Mouse (Mus musculus) embryonic facial prominence, embryonic 15.5 days (tissue): ENCODE data around the gene Astn2. TPM values are rescaled to one million over a fixed set of nuclear protein-coding genes. Genes with fewer than 3 reads are reported as not detected.

Source experiments
- ATAC-seq: fragments of 200-750 bp; cut with Nextera tagmentation; 2 replicates; pipeline ENCODE4 v1.8.0; 2017; ENCODE audit warnings: low read depth, moderate TSS enrichment; ENCODE audit not compliant: insufficient number of reproducible peaks, low FRiP score, low TSS enrichment
- H3K27ac ChIP-seq: fragments of 300-500 bp; sonication (generic); replicated peaks from 2 replicates; pipeline ENCODE4 v1.5.1; 2015; ENCODE audit warnings: mild to moderate bottlenecking, inconsistent platforms
- H3K27me3 ChIP-seq: fragments of 300-500 bp; sonication (generic); 2 replicates; pipeline ENCODE4 v1.6.1; 2015; ENCODE audit warnings: inconsistent platforms
- H3K36me3 ChIP-seq: fragments of 300-500 bp; sonication (generic); 2 replicates; pipeline ENCODE4 v1.6.1; 2015; ENCODE audit warnings: mild to moderate bottlenecking, inconsistent platforms
- H3K4me1 ChIP-seq: fragments of 300-500 bp; sonication (generic); 2 replicates; pipeline ENCODE4 v1.6.1; 2015; ENCODE audit warnings: inconsistent platforms
- H3K4me2 ChIP-seq: fragments of 300-500 bp; sonication (generic); replicated peaks from 2 replicates; pipeline ENCODE4 v1.6.1; 2015; ENCODE audit warnings: mild to moderate bottlenecking, inconsistent platforms
- H3K4me3 ChIP-seq: fragments of 300-500 bp; sonication (generic); replicated peaks from 2 replicates; pipeline ENCODE4 v1.5.1; 2015; ENCODE audit warnings: mild to moderate bottlenecking, inconsistent platforms
- H3K9ac ChIP-seq: fragments of 300-500 bp; sonication (generic); 2 replicates; pipeline ENCODE4 v1.6.1; 2015; ENCODE audit warnings: inconsistent platforms
- H3K9me3 ChIP-seq: fragments of 300-500 bp; sonication (generic); replicated peaks from 2 replicates; pipeline ENCODE4 v1.6.1; 2016; ENCODE audit warnings: inconsistent platforms
- WGBS: fragments of 180-500 bp; shearing (Covaris S2); methylation state at CpG from one replicate; pipeline ENCODE4 v1.1.7; 2015; 5-methylcytosine and 5-hydroxymethylcytosine counted together
- polyA plus RNA-seq: library from polyadenylated mRNA; unstranded; fragments of >200 nt; fragmentation: Nextera tagmentation; extraction: Ambion mirVana; gene quantifications from 2 replicates; pipeline ENCODE4 v1.2.1, GENCODE M21; 2015

Astn2 gene
- polyA plus RNA-seq, 1 experiment from 2014 or later, result 1.6 TPM

DNA sequence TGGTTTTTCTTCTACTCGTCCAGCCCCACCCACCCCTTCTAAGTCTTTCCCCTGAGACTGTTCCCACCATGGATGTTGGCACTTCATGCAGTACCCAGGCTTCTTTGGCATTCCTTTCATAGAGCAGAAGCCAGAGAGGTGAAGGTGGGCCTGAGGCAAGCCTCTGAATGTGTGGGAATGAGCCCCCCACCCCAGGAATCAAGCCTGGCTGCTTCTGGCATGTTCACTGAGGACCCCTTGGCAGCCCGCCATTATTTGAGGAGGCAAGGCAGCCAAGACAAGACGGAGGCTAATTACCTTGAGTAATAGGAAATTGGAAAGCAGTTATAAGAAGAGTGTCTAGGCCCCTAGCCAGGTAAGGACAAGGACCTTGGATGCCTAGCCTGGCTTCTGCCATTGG, 973.6 kb downstream of the Astn2 start:
- Histone ChIP-seq H3K4me2 (no peak overlapping the region), H3K36me3 (no peaks in the 10 kb centered on the region), H3K27me3 (no peaks in the 10 kb centered on the region), H3K9me3 (no peaks in the 10 kb centered on the region), H3K9ac (no peak overlapping the region), H3K27ac (no peak overlapping the region), H3K4me1 (peaks cover 9% of the 10 kb centered on the region), H3K4me3 (no peak overlapping the region)
- 38% methylated on average over 3 of the region's 3 CpGs for WGBS
- ATAC-seq, result no peak

DNA sequence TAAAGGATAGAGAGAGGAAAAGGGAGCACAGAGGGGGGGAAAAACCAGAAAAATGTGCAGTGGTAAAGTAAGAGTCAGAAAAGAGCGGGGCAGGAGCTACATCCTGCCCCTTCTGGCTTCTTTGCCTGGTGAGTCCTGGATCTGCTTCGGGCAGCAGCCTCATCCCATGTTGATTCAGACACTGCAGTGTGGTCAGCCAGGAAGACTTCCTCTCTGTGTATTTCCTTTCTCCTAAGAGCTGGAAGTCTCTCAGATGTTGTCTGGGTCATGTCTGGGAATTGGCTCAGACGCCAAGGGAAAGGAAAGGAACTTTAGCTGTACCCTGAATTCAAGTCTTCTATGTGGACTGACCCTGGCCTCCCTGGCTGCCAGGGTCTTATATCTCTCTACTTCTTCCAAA, 976.9 kb downstream of the Astn2 start:
- 86% methylated on average over 3 of the region's 3 CpGs for WGBS

DNA sequence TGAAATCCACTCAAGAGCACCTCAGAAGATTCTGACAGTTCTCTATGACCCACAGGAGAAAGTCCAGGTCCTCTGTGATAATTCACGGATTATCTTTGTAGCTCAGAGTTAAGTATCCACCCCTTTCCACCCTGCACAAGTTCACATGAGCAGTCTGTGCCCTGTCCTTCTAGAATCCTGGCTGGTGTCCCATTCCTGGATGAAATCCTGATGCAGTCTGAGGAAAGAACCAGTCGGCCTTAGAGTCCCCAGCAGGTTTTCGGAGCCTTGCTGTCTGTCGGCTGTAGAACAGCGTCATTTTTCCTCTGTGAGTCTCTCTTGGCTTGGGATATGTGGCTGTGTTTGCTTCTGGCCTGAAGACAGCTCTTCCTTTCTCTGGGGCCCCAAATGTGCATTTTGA, 978.0 kb downstream of the Astn2 start:
- Histone ChIP-seq H3K9ac (no peak overlapping the region), H3K4me3 (no peak overlapping the region), H3K4me1 (peaks cover 9% of the 10 kb centered on the region), H3K27me3 (no peaks in the 10 kb centered on the region), H3K9me3 (no peaks in the 10 kb centered on the region), H3K36me3 (no peaks in the 10 kb centered on the region), H3K27ac (no peak overlapping the region), H3K4me2 (no peak overlapping the region)
- no peak for ATAC-seq
- WGBS, result 67% methylated on average over 5 of the region's 5 CpGs

More for the DNA sequence above, 976.9 kb downstream of the Astn2 start:
- Histone ChIP-seq H3K9me3 (no peaks in the 10 kb centered on the region), H3K4me1 (peaks cover 9% of the 10 kb centered on the region), H3K27ac (no peak overlapping the region), H3K4me2 (no peak overlapping the region), H3K9ac (no peak overlapping the region), H3K27me3 (no peaks in the 10 kb centered on the region), H3K36me3 (no peaks in the 10 kb centered on the region), H3K4me3 (no peak overlapping the region)
- no peak for ATAC-seq

DNA sequence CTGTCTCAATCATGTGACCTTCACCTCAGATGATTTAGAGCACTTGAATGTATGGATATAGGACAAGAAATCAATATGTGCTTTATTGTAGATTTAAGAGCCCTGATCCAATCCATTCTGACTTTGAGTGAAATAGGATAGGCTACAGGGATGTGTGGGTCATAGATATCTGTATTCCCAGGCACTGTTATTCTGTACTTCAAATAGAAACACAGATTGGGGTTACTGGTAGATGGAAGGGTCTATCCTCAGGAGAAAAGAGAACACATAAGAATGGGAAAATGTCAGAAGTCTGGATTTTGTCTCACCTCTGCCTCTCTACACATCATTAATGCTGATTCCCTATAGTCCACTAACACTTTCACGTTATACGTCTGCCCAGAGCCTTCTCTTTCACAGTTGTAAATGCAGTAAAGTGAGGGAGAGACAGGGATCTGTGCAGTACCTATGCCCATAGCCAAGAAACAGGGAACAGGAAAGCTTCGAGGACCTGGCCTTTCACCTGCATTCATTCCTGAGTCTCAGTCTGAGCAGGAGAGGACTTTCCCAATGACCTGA, 981.3 kb downstream of the Astn2 start:
- Histone ChIP-seq H3K9ac (no peak overlapping the region), H3K9me3 (no peaks in the 10 kb centered on the region), H3K4me1 (peaks cover 7% of the 10 kb centered on the region), H3K27ac (no peak overlapping the region), H3K4me2 (no peak overlapping the region), H3K36me3 (no peaks in the 10 kb centered on the region), H3K27me3 (no peaks in the 10 kb centered on the region), H3K4me3 (no peak overlapping the region)
- 80% methylated on average over 3 of the region's 3 CpGs for WGBS
- ATAC-seq, result no peak

DNA sequence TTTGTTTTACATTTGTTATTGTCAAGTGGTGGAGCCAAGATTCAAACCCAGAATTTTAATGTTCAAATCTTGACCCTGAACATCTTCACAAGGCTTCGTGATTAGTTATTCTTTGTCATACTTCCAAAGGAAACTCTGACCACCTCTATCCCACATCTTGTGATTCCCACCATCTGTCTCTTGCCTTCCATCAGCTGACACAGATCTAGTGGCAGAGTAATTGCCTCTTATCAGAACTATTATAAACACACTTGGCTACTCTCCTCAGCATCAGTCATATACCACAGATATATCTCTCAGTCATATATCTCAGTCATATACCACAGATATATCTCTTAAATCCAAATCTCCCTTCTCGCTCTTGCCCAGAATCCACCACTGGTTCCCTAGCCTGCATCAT, 983.1 kb downstream of the Astn2 start:
- no peaks in the 10 kb centered on the region for H3K9me3 ChIP-seq
- no peak for ATAC-seq
- H3K4me3 ChIP-seq, result no peak overlapping the region
- H3K27me3 ChIP-seq, result no peaks in the 10 kb centered on the region
- no peak overlapping the region for H3K4me2 ChIP-seq
- 86% methylated on average over 2 of the region's 2 CpGs for WGBS
- no peak overlapping the region for H3K9ac ChIP-seq
- H3K36me3 ChIP-seq, result no peaks in the 10 kb centered on the region
- H3K27ac ChIP-seq, result 0 out of 2 replicates have a peak overlapping the region, but pooled peaks have one; percentile 17
- peaks cover 7% of the 10 kb centered on the region for H3K4me1 ChIP-seq

DNA sequence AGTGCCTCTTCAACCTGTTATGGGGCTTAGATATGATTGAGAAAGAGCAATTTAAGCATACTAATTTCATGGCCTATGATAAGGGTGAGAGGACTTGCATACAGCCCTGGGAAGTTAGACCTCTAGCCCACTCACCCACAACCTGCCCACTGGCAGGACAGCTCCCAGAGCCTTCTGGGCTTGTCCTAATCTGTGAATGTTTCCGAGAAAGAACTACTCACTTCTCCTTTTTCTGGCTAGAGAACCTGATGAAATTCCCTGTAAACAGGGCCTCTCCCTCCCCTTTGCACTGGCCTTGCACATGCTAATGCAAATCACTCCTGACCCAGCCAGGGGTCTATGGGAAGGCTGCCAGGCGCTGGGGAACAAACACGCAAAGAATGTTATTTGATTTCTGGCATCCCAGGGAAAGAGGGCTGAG, 983.9 kb downstream of the Astn2 start:
- Histone ChIP-seq H3K27me3 (no peaks in the 10 kb centered on the region), H3K9me3 (no peaks in the 10 kb centered on the region), H3K4me1 (peaks cover 7% of the 10 kb centered on the region), H3K9ac (no peak overlapping the region), H3K27ac (peak overlapping the region; percentile 17; the same call in 1 of the 2 replicates), H3K4me2 (no peak overlapping the region), H3K36me3 (no peaks in the 10 kb centered on the region), H3K4me3 (no peak overlapping the region)
- 9% methylated on average over 3 of the region's 3 CpGs for WGBS
- peak; percentile 19; the same call in 1 of the 2 replicates for ATAC-seq

DNA sequence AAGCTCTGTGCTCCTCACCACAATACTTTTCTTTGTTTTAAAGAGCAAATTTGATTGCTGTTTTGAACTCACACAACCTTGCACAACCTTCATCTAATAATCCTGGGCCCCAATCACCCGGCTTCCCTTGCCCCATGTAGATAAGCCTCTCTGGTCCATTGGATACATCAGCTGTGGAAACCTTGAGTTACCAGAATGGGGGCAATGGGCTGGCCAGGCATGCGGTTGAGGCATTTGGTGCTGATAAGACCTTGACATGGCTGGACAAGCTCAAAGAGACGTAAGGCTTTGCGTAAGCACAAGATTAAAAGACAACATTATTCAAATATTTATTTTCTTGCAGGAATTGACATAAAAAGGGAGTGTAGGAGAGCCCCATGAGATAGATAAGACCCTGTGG, 988.9 kb downstream of the Astn2 start:
- Histone ChIP-seq H3K27ac (no peak overlapping the region), H3K4me3 (no peak overlapping the region), H3K36me3 (no peaks in the 10 kb centered on the region), H3K9me3 (no peaks in the 10 kb centered on the region), H3K9ac (no peak overlapping the region), H3K4me1 (peaks cover 2% of the 10 kb centered on the region; the same call in 1 of the 2 replicates), H3K27me3 (no peaks in the 10 kb centered on the region), H3K4me2 (no peak overlapping the region)
- ATAC-seq, result no peak
- WGBS, result 87% methylated on average over 4 of the region's 4 CpGs

DNA sequence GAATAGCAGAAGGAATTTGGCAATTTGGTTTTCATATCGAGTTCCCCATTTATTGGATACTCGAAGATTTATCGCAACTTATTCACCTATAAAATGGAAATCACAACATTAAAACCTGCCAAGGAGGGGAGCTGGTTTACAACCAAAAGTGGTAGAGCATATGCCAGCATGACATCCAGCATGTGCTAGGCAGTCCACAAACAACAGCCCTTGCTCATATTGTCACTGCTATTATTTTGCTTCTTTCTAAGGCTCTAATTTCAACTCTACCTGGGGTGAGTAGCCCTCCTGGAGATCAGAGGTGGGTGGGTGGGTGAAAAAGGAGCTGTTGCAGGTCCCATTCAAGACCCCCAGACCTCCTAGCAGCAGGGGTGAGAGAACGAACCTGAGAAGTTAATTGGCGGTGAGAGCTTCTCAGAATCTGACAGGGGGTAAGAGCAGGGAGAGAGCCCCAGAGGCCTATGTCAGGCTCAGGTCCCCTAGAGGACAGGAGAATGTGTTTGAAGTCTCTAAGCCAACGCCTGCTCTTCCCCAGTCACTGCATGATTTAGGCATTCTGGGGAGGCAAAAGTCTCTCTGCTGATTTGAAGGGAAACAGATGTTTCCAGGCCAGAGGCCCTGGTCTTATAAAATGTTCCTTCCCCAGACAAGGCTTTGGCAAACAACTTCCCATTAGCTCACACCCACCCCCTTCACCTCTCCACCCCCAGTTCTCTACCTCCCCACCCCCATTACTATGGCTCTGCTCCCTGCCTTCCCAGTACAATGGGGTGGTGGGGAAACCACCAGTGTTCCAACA, 1001.4 kb downstream of the Astn2 start:
- H3K9ac ChIP-seq, result no peak overlapping the region
- no peaks in the 10 kb centered on the region for H3K36me3 ChIP-seq
- 0 out of 2 replicates have a peak, but pooled peaks cover 5% of the 10 kb centered on the region for H3K4me1 ChIP-seq
- ATAC-seq, result no peak
- 47% methylated on average over 6 of the region's 6 CpGs for WGBS
- no peak overlapping the region for H3K4me2 ChIP-seq
- H3K27me3 ChIP-seq, result no peaks in the 10 kb centered on the region
- H3K27ac ChIP-seq, result no peak overlapping the region
- no peaks in the 10 kb centered on the region for H3K9me3 ChIP-seq
- H3K4me3 ChIP-seq, result no peak overlapping the region

DNA sequence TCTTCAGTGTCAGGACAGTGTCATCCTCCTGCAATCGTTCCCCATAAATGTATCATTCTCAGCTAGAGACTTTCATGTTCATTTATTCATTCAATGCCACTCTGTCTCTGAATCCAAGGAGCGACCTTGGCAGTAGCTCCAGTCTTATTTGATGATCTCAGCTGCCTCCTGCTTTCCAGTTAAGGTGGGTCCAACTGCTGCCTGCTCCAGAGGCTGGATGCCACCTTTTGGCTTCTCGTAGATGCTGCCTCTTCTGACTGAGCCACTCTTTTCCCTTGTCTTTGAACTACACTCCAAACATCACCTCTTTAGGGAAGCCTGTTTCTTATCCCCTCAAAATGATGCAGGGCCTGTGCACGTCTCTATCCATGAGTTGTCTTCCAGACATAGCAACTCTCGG, 1002.1 kb downstream of the Astn2 start:
- Histone ChIP-seq H3K36me3 (no peaks in the 10 kb centered on the region), H3K4me2 (no peak overlapping the region), H3K27me3 (no peaks in the 10 kb centered on the region), H3K4me3 (no peak overlapping the region), H3K9ac (no peak overlapping the region), H3K9me3 (no peaks in the 10 kb centered on the region), H3K4me1 (0 out of 2 replicates have a peak, but pooled peaks cover 5% of the 10 kb centered on the region), H3K27ac (no peak overlapping the region)
- 85% methylated on average over 5 of the region's 5 CpGs for WGBS
- ATAC-seq, result no peak

DNA sequence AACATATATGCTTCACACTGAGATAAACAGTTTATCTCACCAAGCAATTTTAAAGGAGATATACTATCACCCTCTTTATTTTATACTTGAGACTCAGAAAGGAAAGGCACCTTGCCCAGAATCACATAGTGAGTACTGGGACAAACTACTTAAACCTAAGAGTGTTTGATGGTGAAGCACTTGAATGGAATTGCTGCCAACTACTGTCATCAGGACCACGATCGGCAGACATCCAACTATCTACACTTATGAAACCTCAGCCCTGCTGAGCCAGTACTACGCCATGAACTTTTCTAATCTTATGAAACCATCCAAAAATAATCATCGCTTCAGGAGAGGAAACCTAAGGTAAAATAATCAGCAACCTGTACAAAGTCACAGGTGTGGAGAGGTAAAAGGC, 1005.0 kb downstream of the Astn2 start:
- H3K4me2 ChIP-seq, result no peak overlapping the region
- no peaks in the 10 kb centered on the region for H3K27me3 ChIP-seq
- 94% methylated on average over 4 of the region's 4 CpGs for WGBS
- no peak overlapping the region for H3K4me3 ChIP-seq
- no peak for ATAC-seq
- H3K27ac ChIP-seq, result no peak overlapping the region
- H3K36me3 ChIP-seq, result no peaks in the 10 kb centered on the region
- no peak overlapping the region for H3K9ac ChIP-seq
- H3K4me1 ChIP-seq, result 0 out of 2 replicates have a peak, but pooled peaks cover 5% of the 10 kb centered on the region
- no peaks in the 10 kb centered on the region for H3K9me3 ChIP-seq

DNA sequence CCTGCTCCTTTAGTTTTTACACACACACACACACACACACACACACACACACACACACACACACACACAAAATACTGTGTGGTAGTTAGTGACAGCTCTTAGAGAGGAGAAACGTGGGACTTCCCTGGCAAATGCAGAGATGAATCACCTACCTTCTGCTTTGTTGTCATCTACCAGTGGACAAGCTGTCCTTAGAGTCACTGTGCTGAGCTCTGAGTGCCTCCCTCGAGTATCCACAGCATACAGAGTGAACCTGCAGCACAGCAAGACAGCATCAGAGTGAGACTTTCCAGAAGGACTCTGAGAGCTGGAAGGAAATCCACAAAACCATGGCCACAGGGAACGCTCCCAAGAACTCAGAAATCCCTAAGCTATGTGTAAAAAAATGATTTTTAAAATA, 1007.6 kb downstream of the Astn2 start:
- no peaks in the 10 kb centered on the region for H3K27me3 ChIP-seq
- ATAC-seq, result no peak
- no peaks in the 10 kb centered on the region for H3K4me1 ChIP-seq
- H3K36me3 ChIP-seq, result no peaks in the 10 kb centered on the region
- H3K9ac ChIP-seq, result no peak overlapping the region
- H3K4me3 ChIP-seq, result no peak overlapping the region
- H3K9me3 ChIP-seq, result no peaks in the 10 kb centered on the region
- no peak overlapping the region for H3K27ac ChIP-seq
- WGBS, result 76% methylated on average over 3 of the region's 3 CpGs
- no peak overlapping the region for H3K4me2 ChIP-seq
